Mouse (Mus musculus): ENCODE data around the gene Spata17. TPM values are rescaled to one million over a fixed set of nuclear protein-coding genes. Genes with fewer than 3 reads are reported as not detected.
A peak's percentile ranks its signal among the peaks of the same experiment; 100 is the strongest.

Spata17 gene
- polyA plus RNA-seq, 1 experiment from 2014 or later, result 2.7 TPM

- no peaks in the 10 kb centered on the region for H3K36me3 ChIP-seq (ENCODE audit: control insufficient read depth, insufficient read depth, low read length)
- H3K9ac ChIP-seq (ENCODE audit: low read length), result no peak overlapping the region
- no peaks in the 10 kb centered on the region for H3K4me1 ChIP-seq (replicated peaks; ENCODE audit: control insufficient read depth, insufficient read depth, low read length)
- no peaks in the 10 kb centered on the region for H3K9me3 ChIP-seq (ENCODE audit: control insufficient read depth, low read length)
- no peak overlapping the region for H3K4me3 ChIP-seq (ENCODE audit: low read length)
- WGBS, result 78% methylated on average over 7 of the region's 7 CpGs
- ATAC-seq (ENCODE audit: low read depth), result no peak
- H3K27me3 ChIP-seq (ENCODE audit: control insufficient read depth, insufficient read depth, low read depth, low read length), result no peaks in the 10 kb centered on the region
- H3K4me2 ChIP-seq (ENCODE audit: low read depth, low read length), result no peak overlapping the region
- H3K27ac ChIP-seq (ENCODE audit: low read length), result no peak overlapping the region
Observed at GRCm38 (mm10) chr1:187008236-187008635, 207.0 kb downstream of the Spata17 start.

DNA sequence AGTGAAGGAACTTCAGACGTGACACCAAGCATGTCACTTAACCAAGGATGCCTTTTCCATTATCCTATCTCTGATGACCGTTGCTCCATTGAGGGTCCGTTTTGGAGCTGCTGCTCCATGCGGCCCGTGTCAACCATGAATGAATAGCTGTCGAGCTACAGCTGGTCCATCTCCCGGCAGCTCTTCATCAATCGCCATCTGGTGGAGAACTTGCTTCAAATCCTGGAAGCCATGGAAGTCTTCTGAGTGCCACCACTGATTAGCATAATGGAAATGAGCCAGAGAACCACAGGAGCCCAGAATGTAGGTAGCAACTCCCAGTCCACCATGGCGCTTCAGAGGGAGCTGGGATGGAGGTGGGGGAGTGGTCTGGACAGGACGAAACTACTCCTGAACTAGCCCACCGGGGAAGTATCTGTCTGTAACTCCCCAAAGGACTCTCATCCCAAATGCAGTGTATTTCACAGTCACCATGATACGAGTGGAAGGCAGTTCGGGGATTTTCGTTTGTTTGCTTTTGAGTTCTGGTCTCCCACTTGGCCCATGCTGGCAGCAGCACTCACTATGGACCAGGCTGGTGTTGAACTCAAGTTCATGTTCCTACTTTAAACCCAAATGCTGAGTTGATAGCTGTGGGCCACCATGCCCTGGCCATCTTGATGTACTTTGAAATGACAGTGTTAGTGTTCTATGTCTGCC is 208.9 kb downstream of the Spata17 start:
- Histone ChIP-seq H3K4me1 (replicated peaks; ENCODE audit: control insufficient read depth, insufficient read depth, low read length) (no peaks in the 10 kb centered on the region), H3K27me3 (ENCODE audit: control insufficient read depth, insufficient read depth, low read depth, low read length) (no peaks in the 10 kb centered on the region), H3K4me2 (ENCODE audit: low read depth, low read length) (no peak overlapping the region), H3K4me3 (ENCODE audit: low read length) (no peak overlapping the region), H3K9ac (ENCODE audit: low read length) (no peak overlapping the region), H3K27ac (ENCODE audit: low read length) (no peak overlapping the region), H3K9me3 (ENCODE audit: control insufficient read depth, low read length) (no peaks in the 10 kb centered on the region), H3K36me3 (ENCODE audit: control insufficient read depth, insufficient read depth, low read length) (no peaks in the 10 kb centered on the region)
- WGBS, result 60% methylated on average over 14 of the region's 14 CpGs
- ATAC-seq (ENCODE audit: low read depth), result peak; percentile 78

DNA sequence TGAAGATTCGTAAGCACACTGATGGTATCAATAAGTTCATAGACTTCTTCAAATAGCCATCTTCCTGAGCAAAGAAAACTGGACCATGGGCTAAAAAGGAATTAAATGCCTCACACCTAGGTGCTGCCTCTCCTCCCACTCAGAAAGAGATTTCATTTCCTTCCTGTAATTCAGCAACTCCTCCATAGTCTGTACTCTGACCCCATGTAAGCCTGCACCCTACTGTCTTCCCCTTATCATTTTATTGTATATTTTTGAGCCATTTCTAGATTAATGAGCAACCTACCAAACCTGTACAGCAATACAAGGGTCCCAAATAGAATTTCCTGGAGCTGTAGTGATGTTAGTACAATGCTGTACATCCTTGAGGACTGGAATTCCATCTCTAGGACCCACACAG is 211.0 kb downstream of the Spata17 start:
- H3K4me2 ChIP-seq (ENCODE audit: low read depth, low read length), result no peak overlapping the region
- no peaks in the 10 kb centered on the region for H3K9me3 ChIP-seq (ENCODE audit: control insufficient read depth, low read length)
- H3K36me3 ChIP-seq (ENCODE audit: control insufficient read depth, insufficient read depth, low read length), result no peaks in the 10 kb centered on the region
- no peak overlapping the region for H3K9ac ChIP-seq (ENCODE audit: low read length)
- WGBS, result 93% methylated on average over 1 of the region's 1 CpGs
- no peak overlapping the region for H3K4me3 ChIP-seq (ENCODE audit: low read length)
- ATAC-seq (ENCODE audit: low read depth), result no peak
- no peaks in the 10 kb centered on the region for H3K4me1 ChIP-seq (replicated peaks; ENCODE audit: control insufficient read depth, insufficient read depth, low read length)
- no peaks in the 10 kb centered on the region for H3K27me3 ChIP-seq (ENCODE audit: control insufficient read depth, insufficient read depth, low read depth, low read length)
- H3K27ac ChIP-seq (ENCODE audit: low read length), result no peak overlapping the region

DNA sequence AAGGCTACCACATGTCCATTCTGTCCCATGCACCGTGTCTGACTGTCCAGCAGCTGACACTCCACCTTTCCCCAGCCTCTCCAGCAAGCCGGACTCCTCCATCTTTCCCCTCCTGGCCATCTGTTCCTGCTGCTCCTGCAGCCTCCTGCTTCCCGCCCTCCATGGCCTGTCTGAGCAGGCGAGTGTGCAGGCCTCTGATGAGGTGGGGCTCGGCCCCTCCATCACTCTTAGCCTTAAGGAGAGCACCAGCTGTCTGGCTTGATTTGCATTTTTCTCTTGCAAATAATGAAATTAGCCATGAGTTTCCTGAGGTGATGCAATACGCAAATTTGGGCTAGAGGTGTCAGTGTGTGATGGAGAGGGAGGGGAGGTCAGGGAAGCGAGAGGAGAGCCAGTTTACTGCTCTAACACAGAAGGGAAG is 211.8 kb downstream of the Spata17 start:
- Histone ChIP-seq H3K27ac (ENCODE audit: low read length) (no peak overlapping the region), H3K4me2 (ENCODE audit: low read depth, low read length) (no peak overlapping the region), H3K9me3 (ENCODE audit: control insufficient read depth, low read length) (no peaks in the 10 kb centered on the region), H3K36me3 (ENCODE audit: control insufficient read depth, insufficient read depth, low read length) (no peaks in the 10 kb centered on the region), H3K9ac (ENCODE audit: low read length) (no peak overlapping the region), H3K4me1 (replicated peaks; ENCODE audit: control insufficient read depth, insufficient read depth, low read length) (no peaks in the 10 kb centered on the region), H3K4me3 (ENCODE audit: low read length) (no peak overlapping the region), H3K27me3 (ENCODE audit: control insufficient read depth, insufficient read depth, low read depth, low read length) (no peaks in the 10 kb centered on the region)
- 47% methylated on average over 7 of the region's 7 CpGs for WGBS
- ATAC-seq (ENCODE audit: low read depth), result no peak

DNA sequence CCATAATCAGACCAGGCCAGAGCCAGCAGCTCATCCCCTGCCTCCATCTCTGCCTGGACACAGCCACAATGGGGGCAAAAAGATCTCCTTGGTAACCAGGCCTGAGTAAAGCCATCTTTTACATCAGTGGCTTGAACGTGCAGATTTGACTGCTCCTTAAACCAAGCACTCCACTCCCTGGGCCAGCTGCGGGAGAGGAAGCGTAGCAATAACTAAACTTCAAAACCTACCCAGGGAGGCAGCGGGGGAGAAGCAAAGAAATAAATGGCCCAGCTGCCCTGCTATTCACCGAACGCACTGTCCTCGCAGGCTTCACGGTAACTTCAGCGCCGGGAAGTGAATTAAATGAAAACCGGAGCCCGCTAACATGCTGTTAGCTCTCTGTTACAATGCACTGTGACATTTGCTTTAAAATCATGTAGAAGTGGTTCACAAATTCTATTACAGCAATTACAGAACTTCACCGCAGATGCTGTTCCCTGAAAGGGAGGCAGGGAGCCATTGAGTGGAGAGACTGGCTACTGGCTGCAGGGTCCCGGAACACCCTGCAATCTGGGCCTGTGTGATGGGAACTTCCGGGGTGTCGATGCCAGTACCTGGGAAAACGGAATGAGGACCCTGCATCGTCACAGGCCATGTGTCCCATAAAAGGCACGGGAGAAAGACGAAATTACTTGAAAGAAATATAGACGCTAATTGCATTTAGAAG is 217.5 kb downstream of the Spata17 start:
- Histone ChIP-seq H3K27ac (ENCODE audit: low read length) (no peak overlapping the region), H3K4me2 (ENCODE audit: low read depth, low read length) (no peak overlapping the region), H3K4me1 (replicated peaks; ENCODE audit: control insufficient read depth, insufficient read depth, low read length) (no peaks in the 10 kb centered on the region), H3K9me3 (ENCODE audit: control insufficient read depth, low read length) (no peaks in the 10 kb centered on the region; the same call in 1 of the 2 replicates), H3K27me3 (ENCODE audit: control insufficient read depth, insufficient read depth, low read depth, low read length) (no peaks in the 10 kb centered on the region), H3K4me3 (ENCODE audit: low read length) (no peak overlapping the region), H3K9ac (ENCODE audit: low read length) (no peak overlapping the region), H3K36me3 (ENCODE audit: control insufficient read depth, insufficient read depth, low read length) (no peaks in the 10 kb centered on the region)
- no peak for ATAC-seq (ENCODE audit: low read depth)
- 86% methylated on average over 21 of the region's 21 CpGs for WGBS

Other genes with a start within 250 kb of the Spata17 start
- gene D1Pas1, start 248.0 kb downstream of the Spata17 start, polyA plus RNA-seq (2015; fragmentation: Nextera tagmentation; extraction: Ambion mirVana), result 0.08 TPM in 1 of 2 replicates, not detected in the other
- gene Gpatch2, start within 50 bp of the Spata17 start, polyA plus RNA-seq (2015; fragmentation: Nextera tagmentation; extraction: Ambion mirVana), result 18.4 and 18.5 TPM in 2 replicates